Mouse (Mus musculus) right cerebral cortex, adult 18-20 months (tissue): ENCODE data around the gene Exoc6.

Experiments used
- DNase-seq: peaks from one replicate; pipeline ENCODE4 v3.0.0; 2022; ENCODE audit warnings: mixed read lengths

The Exoc6 gene

GRCm38 (mm10) chr19:37695146-37695545 is 144.9 kb downstream of the Exoc6 start:
- no peak for DNase-seq

GRCm38 (mm10) chr19:37695762-37696602 is 145.8 kb downstream of the Exoc6 start:
- no peak for DNase-seq

GRCm38 (mm10) chr19:37696603-37697334 is 146.6 kb downstream of the Exoc6 start:
- no peak for DNase-seq

- DNase-seq, result no peak
Measured at GRCm38 (mm10) chr19:37697335-37697636, 147.1 kb downstream of the Exoc6 start.

GRCm38 (mm10) chr19:37697651-37698272 is 147.5 kb downstream of the Exoc6 start, which contains the start of gene Cyp26a1:
Gene Cyp26a1 (plus strand): TSS chr19:37697798.
- no peak for DNase-seq

- DNase-seq, result no peak
Measured at GRCm38 (mm10) chr19:37698273-37699160, 148.3 kb downstream of the Exoc6 start.

GRCm38 (mm10) chr19:37699711-37700110 is 149.5 kb downstream of the Exoc6 start:
- DNase-seq, result no peak

GRCm38 (mm10) chr19:37702377-37703076 is 152.3 kb downstream of the Exoc6 start:
- DNase-seq, result no peak

GRCm38 (mm10) chr19:37703902-37704509 is 153.8 kb downstream of the Exoc6 start:
- peak; percentile 62 for DNase-seq

GRCm38 (mm10) chr19:37705722-37706121 is 155.5 kb downstream of the Exoc6 start:
- no peak for DNase-seq

GRCm38 (mm10) chr19:37714681-37715080 is 164.5 kb downstream of the Exoc6 start:
- DNase-seq, result no peak

- no peak for DNase-seq
Measured at GRCm38 (mm10) chr19:37715980-37716379, 165.8 kb downstream of the Exoc6 start.

- DNase-seq, result no peak
Measured at GRCm38 (mm10) chr19:37716524-37717175, 166.4 kb downstream of the Exoc6 start.

- no peak for DNase-seq
Measured at GRCm38 (mm10) chr19:37719166-37719565, 168.9 kb downstream of the Exoc6 start.

- DNase-seq, result no peak
Measured at GRCm38 (mm10) chr19:37724591-37724990, 174.4 kb downstream of the Exoc6 start.

GRCm38 (mm10) chr19:37726585-37726984 is 176.4 kb downstream of the Exoc6 start:
- no peak for DNase-seq

- DNase-seq, result no peak
Measured at GRCm38 (mm10) chr19:37727366-37727765, 177.1 kb downstream of the Exoc6 start.
